In genomic region chr10:126905086-126905485, GRCm38 (mm10) we compare ENCODE assay signal across 8 mouse cellular contexts. TPM values are rescaled to one million over a fixed set of nuclear protein-coding genes. Genes with fewer than 3 reads are reported as not detected.
DNase-seq lines count a peak whose midpoint lies in the region; ATAC-seq and TF ChIP-seq lines count a peak whose summit lies in the region.

No protein-coding gene starts in this region.

- no peaks in the 10 kb centered on the region for H3K9me3 ChIP-seq in lung, embryonic 16.5 days (ENCODE audit: control insufficient read depth, low read length)
- no peaks in the 10 kb centered on the region for H3K9me3 ChIP-seq in embryonic facial prominence, embryonic 12.5 days
- H3K9me3 ChIP-seq in intestine, embryonic 15.5 days, result no peaks in the 10 kb centered on the region

- no peak overlapping the region for H3ac ChIP-seq in myocyte (ENCODE audit: control insufficient read depth, insufficient read length)

- peak overlapping the region; percentile 84 for H3K27ac ChIP-seq in lung, embryonic 16.5 days (ENCODE audit: low read length)
- H3K27ac ChIP-seq in embryonic facial prominence, embryonic 12.5 days, result no peak overlapping the region
- H3K27ac ChIP-seq in intestine, embryonic 15.5 days, result peak overlapping the region; percentile 72

- DNase-seq in lung, postnatal 36 days, result no peak
- no peak for DNase-seq in embryo, embryonic 10 days (ENCODE audit: low spot score)
- no peak for DNase-seq in urinary bladder, adult 18-20 months (ENCODE audit: low spot score in 2 of 2)
- no peak for DNase-seq in frontal cortex, postnatal 25 days (ENCODE audit: low spot score in 2 of 2)

- H3K4me3 ChIP-seq in lung, embryonic 16.5 days (ENCODE audit: low read length), result peak overlapping the region; percentile 51
- H3K4me3 ChIP-seq in embryonic facial prominence, embryonic 12.5 days, result peak overlapping the region; percentile 44
- H3K4me3 ChIP-seq in intestine, embryonic 15.5 days (replicated peaks), result peak overlapping the region; percentile 43
- peak overlapping the region; percentile 28 for H3K4me3 ChIP-seq in myocyte

- 65% methylated on average over 8 of the region's 8 CpGs for WGBS in lung, embryonic 16.5 days
- WGBS in embryonic facial prominence, embryonic 12.5 days, result 71% methylated on average over 8 of the region's 8 CpGs
- 71% methylated on average over 8 of the region's 8 CpGs for WGBS in intestine, embryonic 15.5 days

- ATAC-seq in lung, embryonic 16.5 days (ENCODE audit: low read depth), result no peak
- ATAC-seq in embryonic facial prominence, embryonic 12.5 days (ENCODE audit: insufficient number of reproducible peaks, insufficient read depth, low FRiP score, low TSS enrichment), result no peak
- no peak for ATAC-seq in intestine, embryonic 15.5 days

- peaks cover 7% of the 10 kb centered on the region; the same call in 1 of the 2 replicates for H3K4me1 ChIP-seq in lung, embryonic 16.5 days (replicated peaks; ENCODE audit: control insufficient read depth, insufficient read depth, low read length)
- H3K4me1 ChIP-seq in embryonic facial prominence, embryonic 12.5 days, result 0 out of 2 replicates have a peak, but pooled peaks cover under 1% of the 10 kb centered on the region
- peaks cover 9% of the 10 kb centered on the region for H3K4me1 ChIP-seq in intestine, embryonic 15.5 days (replicated peaks)

- H3K27me3 ChIP-seq in lung, embryonic 16.5 days (ENCODE audit: control insufficient read depth, insufficient read depth, low read depth, low read length), result no peaks in the 10 kb centered on the region
- H3K27me3 ChIP-seq in embryonic facial prominence, embryonic 12.5 days, result no peaks in the 10 kb centered on the region
- no peaks in the 10 kb centered on the region for H3K27me3 ChIP-seq in intestine, embryonic 15.5 days (replicated peaks)
- no peaks in the 10 kb centered on the region for H3K27me3 ChIP-seq in myocyte (ENCODE audit: control insufficient read depth, insufficient read depth, insufficient read length)

- no peak overlapping the region for H3K9ac ChIP-seq in lung, embryonic 16.5 days (ENCODE audit: low read length)
- peak overlapping the region; percentile 41; the same call in 1 of the 2 replicates for H3K9ac ChIP-seq in embryonic facial prominence, embryonic 12.5 days
- peak overlapping the region; percentile 54; the same call in 1 of the 2 replicates for H3K9ac ChIP-seq in intestine, embryonic 15.5 days

- no peak for TF ChIP-seq POLR2A in myocyte (IDR thresholded peaks at IDR 0.05; ENCODE audit: insufficient read length, low read depth)

- peak overlapping the region; percentile 66 for H3K4me2 ChIP-seq in lung, embryonic 16.5 days (ENCODE audit: low read depth, low read length)
- peak overlapping the region; percentile 62 for H3K4me2 ChIP-seq in embryonic facial prominence, embryonic 12.5 days (replicated peaks)
- peak overlapping the region; percentile 67 for H3K4me2 ChIP-seq in intestine, embryonic 15.5 days (replicated peaks)
- H3K4me2 ChIP-seq in myocyte (ENCODE audit: low read depth), result peak overlapping the region; percentile 69

- H3K79me2 ChIP-seq in myocyte (ENCODE audit: control insufficient read depth, insufficient read depth), result no peaks in the 10 kb centered on the region

- no peaks in the 10 kb centered on the region for H3K36me3 ChIP-seq in lung, embryonic 16.5 days (ENCODE audit: control insufficient read depth, insufficient read depth, low read length)
- H3K36me3 ChIP-seq in embryonic facial prominence, embryonic 12.5 days, result no peaks in the 10 kb centered on the region
- no peaks in the 10 kb centered on the region for H3K36me3 ChIP-seq in intestine, embryonic 15.5 days
- no peaks in the 10 kb centered on the region for H3K36me3 ChIP-seq in myocyte (ENCODE audit: control insufficient read depth, insufficient read depth)

TF ChIP-seq in myocyte, 11 proteins besides CTCF, POLR2A, EP300 and RAD21:
- TF ChIP-seq TCF3 (IDR thresholded peaks at IDR 0.05; ENCODE audit: insufficient read length, low read depth), result no peak
- no peak for TF ChIP-seq SRF (IDR thresholded peaks at IDR 0.05; ENCODE audit: control insufficient read depth, insufficient read length, low read depth)
- TF ChIP-seq E2F4 (IDR thresholded peaks at IDR 0.05; ENCODE audit: insufficient read depth), result no peak
- no peak for TF ChIP-seq CEBPB (IDR thresholded peaks at IDR 0.05; ENCODE audit: insufficient read depth, poor library complexity, severe bottlenecking)
- no peak for TF ChIP-seq MYOD1 (IDR thresholded peaks at IDR 0.05; ENCODE audit: control insufficient read depth in 1 of 3, insufficient read length in 2 of 3, low read depth in 2 of 3)
- no peak for TF ChIP-seq MAX (IDR thresholded peaks at IDR 0.05; ENCODE audit: low read depth)
- no peak for TF ChIP-seq REST (IDR thresholded peaks at IDR 0.05; ENCODE audit: insufficient read depth, insufficient read length)

RNA-seq across cellular contexts. Expression of gene Atp23, which starts 3.9 kb away (rescaled TPM):
- 13.8 and 14.0 TPM in 2 replicates for polyA plus RNA-seq in lung, embryonic 16.5 days (2015; fragmentation: Nextera tagmentation; extraction: Ambion mirVana)
- 21.8 and 23.9 TPM in 2 replicates for polyA plus RNA-seq in embryonic facial prominence, embryonic 12.5 days (2016; fragmentation: Nextera tagmentation; extraction: Ambion mirVana)
- 17.0 and 17.2 TPM in 2 replicates for polyA plus RNA-seq in intestine, embryonic 15.5 days (2015; fragmentation: Nextera tagmentation; extraction: Ambion mirVana)
- polyA plus RNA-seq in myocyte (2012; fragmentation: generic; extraction: Trizol), result 6.3 TPM
